Mouse (Mus musculus) layer of hippocampus, postnatal 10 days (tissue): ENCODE measurements at regions not wholly inside any gene's neighbourhood (a gene's known extent, or its start where the extent isn't known, plus 50 kb on each side); places are given as distances from the start of the nearest gene placed in this dataset.

Experiments used
- DNase-seq, 2 experiments: peaks; one replicate each; pipeline ENCODE4 v3.0.0; 2021; ENCODE audit warnings: low spot score in 2 of 2

DNA sequence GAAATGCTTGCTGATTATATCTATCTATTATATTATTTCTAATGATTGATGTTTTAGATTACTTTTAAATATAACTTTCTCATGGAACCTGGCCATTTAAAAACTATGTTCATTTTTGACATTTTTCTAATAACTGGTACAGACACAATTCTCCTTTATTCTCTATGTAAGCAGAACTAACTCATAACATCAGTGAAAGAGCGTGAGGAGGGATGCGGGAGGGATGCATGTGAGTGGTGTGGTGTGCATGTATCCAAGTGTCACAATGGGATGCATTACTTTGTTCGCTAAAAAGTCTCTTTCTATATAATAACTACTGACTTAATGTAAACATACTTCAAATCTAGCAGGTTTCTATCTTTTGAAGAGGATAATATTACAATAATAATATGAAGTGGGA is 428.7 kb upstream of the Ccnh start:
- no peak for DNase-seq

GRCm38 (mm10) chr13:84760978-84761377 is 428.2 kb upstream of the Ccnh start:
- DNase-seq, result peak; percentile 41 to 56

GRCm38 (mm10) chr13:84761821-84762220 is 427.4 kb upstream of the Ccnh start:
- peak in 1 of 2 experiments; percentile 52 for DNase-seq

DNA sequence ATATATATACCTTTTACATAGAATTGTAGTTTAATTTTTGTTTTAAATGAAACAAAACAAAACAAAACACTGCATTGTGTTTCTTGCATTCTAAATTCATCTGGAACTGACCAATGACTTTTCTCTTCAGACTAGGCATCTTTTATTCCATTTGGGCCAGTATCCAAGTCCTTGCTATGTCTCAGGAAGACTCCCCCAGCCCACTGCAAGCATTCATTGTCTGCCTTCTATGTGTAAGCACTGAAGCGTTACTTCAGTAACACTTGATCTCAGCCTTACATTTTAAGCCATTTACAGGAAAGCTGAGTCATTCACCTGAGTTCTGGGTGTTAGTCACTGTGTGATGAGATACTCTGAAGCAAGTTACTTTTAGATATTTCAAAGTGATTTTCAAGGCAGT is 425.3 kb upstream of the Ccnh start:
- DNase-seq, result no peak

GRCm38 (mm10) chr13:84771956-84772355 is 417.3 kb upstream of the Ccnh start:
- DNase-seq, result no peak

DNA sequence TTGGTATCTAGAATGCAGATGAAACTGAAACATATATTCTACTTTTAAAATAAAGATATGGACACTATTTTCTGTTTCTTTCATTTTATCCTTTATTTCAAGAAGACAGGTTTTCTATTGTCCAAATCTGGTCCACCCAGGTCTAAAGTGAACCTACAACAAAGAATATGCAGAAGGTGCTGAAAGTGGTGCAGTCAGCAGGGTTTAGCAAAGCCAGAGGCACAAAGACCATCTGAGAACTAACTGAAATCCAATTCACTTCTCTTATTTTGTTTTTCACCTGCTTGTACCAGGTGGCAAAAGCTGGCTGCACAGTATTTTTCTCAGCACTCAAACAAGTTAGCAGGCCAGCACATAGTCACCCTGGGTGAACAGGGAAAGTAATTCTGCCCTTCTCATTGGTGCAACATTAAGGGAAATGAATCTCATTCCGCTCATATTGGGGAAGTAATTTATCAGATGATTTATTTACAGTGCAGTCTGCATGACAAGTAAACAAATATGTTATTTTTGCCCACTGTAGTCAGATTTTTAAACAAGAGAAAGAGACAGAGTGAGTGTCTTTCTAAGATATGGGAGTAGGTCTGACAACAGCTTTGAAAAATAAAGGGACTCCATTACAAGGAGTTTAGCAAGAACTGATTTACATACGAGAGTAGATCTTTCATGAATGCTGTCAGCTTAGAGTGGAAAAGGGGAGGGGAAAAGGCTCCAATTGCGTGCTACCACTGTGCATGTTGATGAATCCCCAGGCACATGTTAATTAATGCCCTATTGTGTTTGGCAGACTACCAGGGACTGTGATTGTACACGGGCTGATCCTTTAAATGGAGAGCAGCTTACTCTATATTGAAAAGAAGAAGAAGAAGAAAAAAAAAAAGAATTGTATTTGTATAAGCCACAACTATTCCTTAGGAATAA is 405.9 kb upstream of the Ccnh start:
- no peak for DNase-seq

DNA sequence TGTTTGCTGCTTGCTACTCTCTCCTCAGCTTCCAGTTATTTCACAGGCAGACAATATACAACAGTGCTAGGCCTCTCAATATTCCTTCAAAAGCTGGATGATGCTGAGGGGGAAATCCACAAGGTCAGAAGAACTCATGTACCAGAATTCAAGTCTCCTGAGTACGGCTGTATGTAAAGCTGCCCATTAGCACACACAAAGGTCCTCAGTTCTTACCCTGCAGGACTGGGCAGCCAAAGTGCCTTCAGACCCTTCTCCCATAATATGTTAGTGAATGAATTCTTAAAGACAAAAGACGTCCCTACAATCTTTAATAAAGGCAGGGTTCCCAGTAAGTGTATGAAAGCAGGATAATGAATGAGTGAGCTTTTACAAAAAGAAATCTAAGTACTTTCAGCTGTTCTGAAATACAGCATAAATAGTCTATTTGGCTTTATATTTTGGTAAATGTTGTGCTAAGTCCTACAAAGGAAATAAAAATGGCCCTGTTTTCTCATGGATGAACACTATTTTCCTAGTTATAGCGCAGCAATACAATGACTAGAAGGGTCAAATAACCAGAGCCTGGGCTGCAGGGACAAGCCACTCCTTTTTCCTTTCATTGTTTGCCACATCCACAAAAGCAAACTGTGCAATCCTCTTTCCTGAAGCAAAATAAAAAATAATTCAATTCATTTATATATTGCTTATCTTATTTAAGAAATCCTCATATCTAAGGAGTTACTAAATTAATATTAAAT is 384.8 kb upstream of the Ccnh start:
- peak in 1 of 2 experiments; percentile 6 for DNase-seq

GRCm38 (mm10) chr13:84805190-84805589 is 384.0 kb upstream of the Ccnh start:
- DNase-seq, result peak in 1 of 2 experiments; percentile 20

DNA sequence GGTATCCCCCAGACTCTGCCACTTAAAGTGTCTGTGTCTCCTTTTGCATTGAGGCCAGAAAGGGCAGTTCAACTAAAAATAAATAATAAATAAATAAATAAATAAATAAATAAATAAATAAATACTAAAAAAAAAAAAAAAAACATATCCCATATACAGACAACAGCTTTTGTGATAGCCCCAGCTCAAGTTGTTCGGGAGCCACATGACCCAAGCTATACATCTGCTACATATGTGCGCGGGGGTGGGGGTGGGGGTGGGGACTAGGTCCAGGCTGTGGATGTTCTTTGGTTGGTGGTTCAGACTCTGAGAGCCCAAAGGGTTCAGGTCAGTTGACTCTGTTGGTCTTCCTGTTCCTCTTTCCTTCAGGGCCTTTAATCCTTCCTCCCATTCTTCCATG is 379.6 kb upstream of the Ccnh start:
- no peak for DNase-seq
